Mouse (Mus musculus) MEL (cell line): ENCODE data around the gene Tesk2. TPM values are rescaled to one million over a fixed set of nuclear protein-coding genes. Genes with fewer than 3 reads are reported as not detected.

Experiments used
- DNase-seq: peaks from one replicate; pipeline ENCODE4 v3.0.0; 2011; ENCODE audit warnings: low read depth, low spot score
- H3K27ac ChIP-seq: 2 replicates; pipeline ENCODE4 v1.5.1; 2012; ENCODE audit warnings: low read depth, mild to moderate bottlenecking, control low read depth, low read length, moderate library complexity; ENCODE audit not compliant: control insufficient read depth
- H3K27me3 ChIP-seq, 2 experiments: fragments of 150-350 bp in 1 of 2; sonication (generic) in 1 of 2; 2 replicates each; pipeline ENCODE4 v1.6.1; 2012; ENCODE audit warnings: low read length in 2 of 2, mild to moderate bottlenecking in 2 of 2, improper control_type of control experiment in 1 of 2, moderate library complexity in 1 of 2; ENCODE audit not compliant: insufficient read depth in 2 of 2, control insufficient read depth in 1 of 2
- H3K36me3 ChIP-seq, 2 experiments: 2 replicates each; pipeline ENCODE4 v1.6.1; 2012 to 2014; ENCODE audit warnings: low read length in 2 of 2, improper control_type of control experiment in 1 of 2, inconsistent platforms in 1 of 2, mild to moderate bottlenecking in 1 of 2; ENCODE audit not compliant: insufficient read depth in 2 of 2, control insufficient read depth in 1 of 2
- H3K4me1 ChIP-seq, 2 experiments: fragments of 150-350 bp in 1 of 2; sonication (generic) in 1 of 2; 2 replicates each; pipeline ENCODE4 v1.6.1; 2012; ENCODE audit warnings: low read length in 2 of 2, improper control_type of control experiment in 1 of 2, mild to moderate bottlenecking in 1 of 2; ENCODE audit not compliant: insufficient read depth in 2 of 2, control insufficient read depth in 1 of 2
- H3K4me3 ChIP-seq, 2 experiments: fragments of 150-350 bp in 1 of 2; sonication (generic) in 1 of 2; 2 replicates each; pipeline ENCODE4 v1.5.1; 2012; ENCODE audit warnings: low read depth in 2 of 2, low read length in 2 of 2, mild to moderate bottlenecking in 2 of 2, moderate library complexity in 2 of 2, control low read depth in 1 of 2, improper control_type of control experiment in 1 of 2; ENCODE audit not compliant: control insufficient read depth in 1 of 2, insufficient read depth in 1 of 2
- H3K79me2 ChIP-seq: 2 replicates; pipeline ENCODE4 v1.6.1; 2012; ENCODE audit warnings: mild to moderate bottlenecking, low read length, moderate library complexity; ENCODE audit not compliant: control insufficient read depth, poor library complexity, insufficient read depth
- H3K9ac ChIP-seq: 2 replicates; pipeline ENCODE4 v1.6.1; 2012; ENCODE audit warnings: low read depth, mild to moderate bottlenecking, control low read depth, low read length, moderate library complexity; ENCODE audit not compliant: control insufficient read depth, poor library complexity, severe bottlenecking
- H3K9me3 ChIP-seq: fragments of 150-350 bp; sonication (generic); replicated peaks from 2 replicates; pipeline ENCODE4 v1.6.1; 2012; ENCODE audit warnings: mild to moderate bottlenecking, low read length, improper control_type of control experiment, moderate library complexity; ENCODE audit not compliant: insufficient read depth
- CHD2 ChIP-seq: IDR thresholded peaks from 2 replicates; pipeline ENCODE4 v1.6.1; 2011; ENCODE audit warnings: low read length, improper control_type of control experiment
- CTCF ChIP-seq, 3 experiments: IDR thresholded peaks in 2 of 3; conservative IDR thresholded peaks in 1 of 3; 2 replicates each; pipeline ENCODE4 v1.5.1; 2011 to 2012; ENCODE audit warnings: low read length in 3 of 3, low read depth in 2 of 3, mild to moderate bottlenecking in 2 of 3, improper control_type of control experiment in 1 of 3, inconsistent platforms in 1 of 3, mixed read lengths in 1 of 3, moderate library complexity in 1 of 3; ENCODE audit not compliant: control insufficient read depth in 1 of 3, insufficient read depth in 1 of 3, poor library complexity in 1 of 3, severe bottlenecking in 1 of 3
- ELF1 ChIP-seq: IDR thresholded peaks from 2 replicates; pipeline ENCODE4 v1.6.1; 2014; ENCODE audit warnings: low read depth, mild to moderate bottlenecking, inconsistent platforms, low read length, improper control_type of control experiment, moderate library complexity
- ETS1 ChIP-seq: IDR thresholded peaks from 2 replicates; pipeline ENCODE4 v1.6.1; 2012; ENCODE audit warnings: low read depth, mild to moderate bottlenecking, inconsistent platforms, low read length, improper control_type of control experiment, moderate library complexity
- HCFC1 ChIP-seq: IDR thresholded peaks from 2 replicates; pipeline ENCODE4 v1.6.1; 2012; ENCODE audit warnings: low read depth, mild to moderate bottlenecking, inconsistent platforms, low read length, improper control_type of control experiment, moderate library complexity
- JUND ChIP-seq: IDR thresholded peaks from 2 replicates; pipeline ENCODE4 v1.6.1; 2011; ENCODE audit warnings: low read depth, mild to moderate bottlenecking, improper control_type of control experiment, low read length
- MAZ ChIP-seq: IDR thresholded peaks from 2 replicates; pipeline ENCODE4 v1.6.1; 2012; ENCODE audit warnings: low read depth, mild to moderate bottlenecking, inconsistent platforms, low read length, improper control_type of control experiment
- MXI1 ChIP-seq: IDR thresholded peaks from 2 replicates; pipeline ENCODE4 v1.6.1; 2011; ENCODE audit warnings: mild to moderate bottlenecking, low read depth, low read length, improper control_type of control experiment
- MYC ChIP-seq: IDR thresholded peaks from 2 replicates; pipeline ENCODE4 v1.6.1; 2011; ENCODE audit warnings: low read depth, mild to moderate bottlenecking, low read length, improper control_type of control experiment, moderate library complexity
- NELFE ChIP-seq: IDR thresholded peaks from 2 replicates; pipeline ENCODE4 v1.6.1; 2011; ENCODE audit warnings: low read depth, low read length, improper control_type of control experiment
- POLR2AphosphoS2 ChIP-seq: IDR thresholded peaks from 2 replicates; pipeline ENCODE4 v1.6.1; 2011; ENCODE audit warnings: low read length, improper control_type of control experiment
- RAD21 ChIP-seq: IDR thresholded peaks from 2 replicates; pipeline ENCODE4 v1.6.1; 2011; ENCODE audit warnings: mild to moderate bottlenecking, low read depth, low read length, improper control_type of control experiment
- SMC3 ChIP-seq: IDR thresholded peaks from 2 replicates; pipeline ENCODE4 v1.6.1; 2011; ENCODE audit warnings: low read depth, low read length, improper control_type of control experiment
- TAL1 ChIP-seq: IDR thresholded peaks from 2 replicates; pipeline ENCODE4 v1.6.1; 2012; ENCODE audit warnings: mild to moderate bottlenecking, inconsistent platforms, low read length, moderate library complexity, mixed read lengths
- TCF12 ChIP-seq: IDR thresholded peaks from 2 replicates; pipeline ENCODE4 v1.6.1; 2014; ENCODE audit warnings: low read depth, mild to moderate bottlenecking, inconsistent platforms, low read length, improper control_type of control experiment, moderate library complexity
- UBTF ChIP-seq: IDR thresholded peaks from 2 replicates; pipeline ENCODE4 v1.6.1; 2012; ENCODE audit warnings: low read depth, mild to moderate bottlenecking, inconsistent platforms, low read length, improper control_type of control experiment, moderate library complexity, borderline replicate concordance; ENCODE audit not compliant: insufficient read depth
- USF1 ChIP-seq: IDR thresholded peaks from 2 replicates; pipeline ENCODE4 v1.6.1; 2014; ENCODE audit warnings: low read depth, mild to moderate bottlenecking, inconsistent platforms, low read length, improper control_type of control experiment, moderate library complexity
- ZC3H11A ChIP-seq: IDR thresholded peaks from 2 replicates; pipeline ENCODE4 v1.6.1; 2012; ENCODE audit warnings: low read depth, mild to moderate bottlenecking, inconsistent platforms, low read length, improper control_type of control experiment
- ZMIZ1 ChIP-seq: IDR thresholded peaks from 2 replicates; pipeline ENCODE4 v1.6.1; 2012; ENCODE audit warnings: low read depth, mild to moderate bottlenecking, inconsistent platforms, low read length, improper control_type of control experiment, moderate library complexity
- polyA plus RNA-seq, 2 experiments: library from polyadenylated mRNA; stranded (reverse) in 1 of 2; unstranded in 1 of 2; fragments of >175 nt in 1 of 2; fragments of >200 nt in 1 of 2; gene quantifications; 2 replicates each; pipeline versions ENCODE4 v1.2.1 to v1.2.4; 2012; ENCODE audit warnings: low replicate concordance in 2 of 2, low read depth in 1 of 2; ENCODE audit not compliant: insufficient read length in 2 of 2, insufficient read depth in 1 of 2, missing spikeins in 1 of 2
- total RNA-seq: library from RNA; depleted of rRNA; stranded (reverse); fragments of 300-350 nt; gene quantifications from 2 replicates; pipeline ENCODE4 v1.2.3, GENCODE M21; 2012

The Tesk2 gene
- total and polyA plus RNA-seq, 3 experiments = 2.3 to 3.3 TPM; not detected in 1

DNA sequence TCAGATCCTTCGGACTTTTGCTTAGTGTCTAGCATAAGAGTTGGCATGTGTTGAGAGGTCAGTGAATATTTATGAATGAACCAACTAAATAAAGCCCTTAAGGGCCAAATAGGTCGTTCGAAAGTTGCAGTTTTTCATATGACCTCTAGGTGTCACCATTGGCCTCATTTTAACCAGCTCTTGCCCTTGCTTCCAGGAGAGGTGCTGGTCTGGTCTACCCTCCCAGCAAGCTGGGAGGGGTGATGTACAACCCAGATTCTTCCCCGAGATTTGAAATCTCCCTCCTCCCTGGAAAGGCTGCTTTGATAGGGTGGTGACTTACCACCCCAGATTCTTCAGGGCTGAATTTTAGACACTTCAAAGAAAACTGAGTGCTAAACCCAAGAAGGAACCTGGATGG, 107.1 kb downstream of the Tesk2 start:
- Histone ChIP-seq H3K27me3 (0 out of 4 replicates have a peak, but pooled peaks cover 0 to 1% of the 10 kb centered on the region in 2 experiments), H3K9me3 (no peaks in the 10 kb centered on the region), H3K4me3 (no peak overlapping the region), H3K36me3 (no peaks in the 10 kb centered on the region), H3K27ac (no peak overlapping the region), H3K4me1 (no peaks in the 10 kb centered on the region; a peak in 1 of 4 replicates)
- DNase-seq = peak; percentile 85
- TF ChIP-seq MXI1 = no peak
- no peak for TF ChIP-seq ELF1
- no peak for TF ChIP-seq JUND
- no peak for TF ChIP-seq UBTF
- no peak for TF ChIP-seq ZMIZ1
- TF ChIP-seq CTCF (IDR thresholded peaks at IDR 0.05 in 2 of 3, conservative IDR thresholded peaks at IDR 0.05 in 1 of 3; ENCODE audit: control insufficient read depth in 1 of 3, insufficient read depth in 1 of 3, low read depth in 2 of 3, low read length in 3 of 3, poor library complexity in 1 of 3, severe bottlenecking in 1 of 3) = peak; percentile 62 to 91 (median 67)
- TF ChIP-seq RAD21 = peak; percentile 88
- no peak for TF ChIP-seq MAZ
- TF ChIP-seq USF1 = no peak
- TF ChIP-seq SMC3 = peak; percentile 73
- TF ChIP-seq ETS1 = no peak
- no peak for TF ChIP-seq TAL1
- no peak for TF ChIP-seq MYC
- no peak for TF ChIP-seq POLR2AphosphoS2
- no peak for TF ChIP-seq CHD2
- no peak for TF ChIP-seq TCF12
- peak; percentile 67 for TF ChIP-seq ZC3H11A
- TF ChIP-seq, all 39 proteins: peak for 4
- Histone ChIP-seq H3K9ac (no peak overlapping the region), H3K79me2 (no peaks in the 10 kb centered on the region)

DNA sequence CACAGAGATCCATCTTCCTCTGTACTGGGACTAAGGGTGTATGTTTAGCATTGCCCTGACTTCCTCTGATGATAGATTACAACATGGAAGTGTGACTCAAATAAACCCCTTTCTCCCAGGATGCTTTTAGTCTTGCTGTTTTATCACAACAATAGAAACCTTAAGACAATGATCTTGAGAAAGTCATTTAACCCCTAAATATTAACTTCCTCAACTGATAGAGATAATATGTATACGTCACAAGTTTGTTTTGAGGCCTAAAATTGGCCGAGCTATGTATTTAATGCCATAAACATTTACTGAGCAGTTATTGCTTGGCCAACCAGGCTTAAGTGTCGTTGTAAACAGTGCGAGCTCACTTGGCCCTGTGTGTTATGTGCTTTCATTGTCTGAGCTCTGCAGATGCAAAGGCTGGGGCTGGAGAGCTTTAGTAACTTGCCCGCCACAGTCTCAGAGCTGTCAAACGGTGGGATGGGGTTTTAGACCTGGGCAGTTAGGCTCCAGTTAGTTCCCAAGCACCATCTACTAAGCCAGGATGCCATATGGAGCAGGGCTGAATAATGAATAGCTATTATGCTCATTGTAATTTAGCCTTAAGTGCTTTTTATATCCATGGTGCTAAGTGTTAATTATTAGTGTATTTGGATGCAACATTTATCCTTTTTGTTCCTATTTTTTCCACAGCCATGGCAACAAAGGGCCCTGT, 108.8 kb downstream of the Tesk2 start:
- no peak overlapping the region for H3K9ac ChIP-seq
- no peak overlapping the region for H3K27ac ChIP-seq
- H3K36me3 ChIP-seq = no peaks in the 10 kb centered on the region; a peak in 1 of 4 replicates
- no peaks in the 10 kb centered on the region; a peak in 1 of 4 replicates for H3K4me1 ChIP-seq
- no peak for TF ChIP-seq NELFE
- no peak for TF ChIP-seq HCFC1
- TF ChIP-seq, all 39 proteins: peak for 0
- no peaks in the 10 kb centered on the region for H3K79me2 ChIP-seq
- no peak overlapping the region for H3K4me3 ChIP-seq
- no peak for DNase-seq
- no peaks in the 10 kb centered on the region for H3K9me3 ChIP-seq
- 0 out of 4 replicates have a peak, but pooled peaks cover 0 to 1% of the 10 kb centered on the region in 2 experiments for H3K27me3 ChIP-seq
